Mouse (Mus musculus) ES-CJ7 (cell line): Measurements from ENCODE around the gene Olfr923.

Experiments used
- DNase-seq: peaks from one replicate; pipeline ENCODE4 v3.0.0; 2011; ENCODE audit warnings: low read depth, low spot score

The Olfr923 gene

GRCm38 (mm10) chr9:38826245-38826644 is at the start of gene Olfr923:
Gene Olfr923 (plus strand): TSS chr9:38826545.
- no peak for DNase-seq

- no peak for DNase-seq
These were observed 33.7 kb upstream of the Olfr923 start for GRCm38 (mm10) chr9:38792689-38793088.

- DNase-seq = peak; percentile 15
These were observed 20.6 kb upstream of the Olfr923 start for GRCm38 (mm10) chr9:38805696-38806095.

GRCm38 (mm10) chr9:38814314-38814713 is 12.0 kb upstream of the Olfr923 start, which contains the start of gene Olfr922:
Gene Olfr922 (plus strand): TSS chr9:38814614.
- no peak for DNase-seq

- no peak for DNase-seq
These were observed 10.8 kb upstream of the Olfr923 start for GRCm38 (mm10) chr9:38815458-38815986.

GRCm38 (mm10) chr9:38833027-38833426 is 6.7 kb downstream of the Olfr923 start:
- DNase-seq = peak; percentile 90

- DNase-seq = no peak
These were observed 17.8 kb downstream of the Olfr923 start, which contains the start of gene Olfr924 for GRCm38 (mm10) chr9:38844149-38844548. Gene Olfr924 (plus strand): TSS chr9:38844449.

GRCm38 (mm10) chr9:38854760-38855159 is 28.4 kb downstream of the Olfr923 start, which contains the start of gene Olfr26:
Gene Olfr26 (plus strand): TSS chr9:38855060.
- no peak for DNase-seq

- peak; percentile 90 for DNase-seq
These were observed 48.5 kb downstream of the Olfr923 start for GRCm38 (mm10) chr9:38874880-38875279.

- DNase-seq = no peak
These were observed 50.5 kb downstream of the Olfr923 start, which contains the start of gene Olfr926 for GRCm38 (mm10) chr9:38876826-38877225. Gene Olfr926 (plus strand): TSS chr9:38877126.
